Mouse (Mus musculus): Measurements from ENCODE around the gene Pacrg.

DNA sequence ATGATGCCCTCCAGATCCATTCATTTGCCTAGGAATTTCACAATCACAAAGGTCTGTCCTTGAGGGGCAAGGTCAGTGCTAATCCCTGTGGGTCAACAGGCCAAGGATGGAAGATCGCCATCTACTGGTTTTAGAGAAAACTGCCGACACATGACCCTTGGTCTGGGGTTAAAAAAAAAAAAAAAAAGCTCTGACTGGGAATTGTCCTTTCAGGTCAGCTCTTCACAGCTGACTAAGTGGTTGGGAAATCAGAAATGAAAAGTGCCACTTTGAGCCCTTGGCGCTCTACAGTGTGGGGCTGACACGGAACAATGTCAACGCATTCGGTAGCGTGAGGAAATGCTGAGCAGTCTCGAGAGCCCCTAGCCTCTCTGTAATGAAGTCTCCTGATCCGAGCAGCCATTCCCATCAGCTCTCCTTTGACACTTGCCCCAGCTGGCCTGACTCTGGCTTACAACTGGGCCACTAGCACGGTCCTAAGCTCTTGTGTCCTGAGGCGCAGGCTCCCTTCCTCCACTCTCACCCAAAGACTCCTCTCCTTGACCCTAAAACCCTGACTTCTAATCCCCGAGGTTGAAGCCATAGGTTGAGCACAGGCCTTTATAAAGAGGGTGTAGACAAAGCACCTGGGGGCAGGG, 339.2 kb downstream of the Pacrg start:
- TF ChIP-seq CTCF (IDR thresholded peaks at IDR 0.05; ENCODE audit: low read depth, low read length) (0 out of 2 replicates have a peak, but pooled peaks have one; percentile 11), TAL1 (conservative IDR thresholded peaks at IDR 0.05; ENCODE audit: low read depth, low read length) (no peak), GATA1 (IDR thresholded peaks at IDR 0.05; ENCODE audit: borderline replicate concordance, low read length) (no peak), GATA2 (IDR thresholded peaks at IDR 0.05; ENCODE audit: borderline replicate concordance, low read depth, low read length) (no peak)

All from G1E (cell line).